Mouse (Mus musculus) liver, embryonic 14.5 days (tissue): ENCODE measurements around the gene Dpt. TPM values are rescaled to one million over a fixed set of nuclear protein-coding genes. Genes with fewer than 3 reads are reported as not detected.

Experiments
- ATAC-seq: fragments of 200-750 bp; cut with Nextera tagmentation; 2 replicates; pipeline ENCODE4 v1.8.0; 2017; ENCODE audit warnings: moderate number of reproducible peaks, mild to moderate bottlenecking, moderate library complexity; ENCODE audit not compliant: insufficient read depth
- DNase-seq, 3 experiments: peaks; one replicate each; pipeline ENCODE4 v3.0.0-alpha.2; 2012 to 2013; ENCODE audit warnings: low read depth in 3 of 3, low spot score in 3 of 3
- H3K27ac ChIP-seq: fragments of 300-500 bp; sonication (generic); 2 replicates; pipeline ENCODE4 v1.5.1; 2014; ENCODE audit warnings: moderate library complexity, mild to moderate bottlenecking, control low read depth, inconsistent platforms
- H3K27me3 ChIP-seq: fragments of 300-500 bp; sonication (generic); 2 replicates; pipeline ENCODE4 v1.6.1; 2014; ENCODE audit warnings: mild to moderate bottlenecking, low read length, moderate library complexity; ENCODE audit not compliant: control insufficient read depth, insufficient read depth
- H3K36me3 ChIP-seq: fragments of 300-500 bp; sonication (generic); replicated peaks from 2 replicates; pipeline ENCODE4 v1.6.1; 2014; ENCODE audit warnings: low read depth; ENCODE audit not compliant: control insufficient read depth, insufficient read depth
- H3K4me1 ChIP-seq, 2 experiments: fragments of 200-500 bp in 1 of 2; fragments of 300-500 bp in 1 of 2; sonication (generic) in 1 of 2; replicated peaks; 2 replicates each; pipeline ENCODE4 v1.6.1; 2012 to 2014; ENCODE audit warnings: antibody characterized with exemption in 1 of 2, inconsistent platforms in 1 of 2, low read length in 1 of 2; ENCODE audit not compliant: control insufficient read depth in 2 of 2, insufficient read depth in 2 of 2
- H3K4me2 ChIP-seq: fragments of 300-500 bp; sonication (generic); 2 replicates; pipeline ENCODE4 v1.6.1; 2014; ENCODE audit warnings: low read depth, mild to moderate bottlenecking, control low read depth, moderate library complexity
- H3K4me3 ChIP-seq, 2 experiments: fragments of 200-500 bp in 1 of 2; fragments of 300-500 bp in 1 of 2; sonication (generic) in 1 of 2; 2 replicates each; pipeline ENCODE4 v1.5.1; 2012 to 2014; ENCODE audit warnings: low read depth in 2 of 2, low read length in 2 of 2, mild to moderate bottlenecking in 2 of 2, control low read depth in 1 of 2, inconsistent platforms in 1 of 2, moderate library complexity in 1 of 2; ENCODE audit not compliant: insufficient read depth in 1 of 2
- H3K9ac ChIP-seq: fragments of 300-500 bp; sonication (generic); replicated peaks from 2 replicates; pipeline ENCODE4 v1.6.1; 2014; ENCODE audit warnings: mild to moderate bottlenecking, control low read depth, moderate library complexity
- H3K9me3 ChIP-seq: fragments of 300-500 bp; sonication (generic); 2 replicates; pipeline ENCODE4 v1.6.1; 2016; ENCODE audit warnings: low read length, mixed read lengths; ENCODE audit not compliant: control insufficient read depth
- CTCF ChIP-seq: IDR thresholded peaks from 2 replicates; pipeline ENCODE4 v1.5.1; 2016; ENCODE audit warnings: antibody characterized with exemption, low read depth, control low read depth
- EP300 ChIP-seq: IDR thresholded peaks from 2 replicates; pipeline ENCODE4 v1.6.1; 2016; ENCODE audit warnings: antibody characterized with exemption, low read depth
- WGBS: fragments of 180-500 bp; shearing (Covaris S2); extraction: QIAGEN DNeasy Blood & Tissue Kit; methylation state at CpG from one replicate; pipeline ENCODE4 v1.1.7; 2014; ENCODE audit not compliant: insufficient replicate concordance; 5-methylcytosine and 5-hydroxymethylcytosine counted together
- polyA plus RNA-seq, 2 experiments: library from polyadenylated mRNA; depleted of rRNA in 1 of 2; stranded (reverse) in 1 of 2; unstranded in 1 of 2; fragments of >200 nt; fragmentation: Nextera tagmentation in 1 of 2; extraction: Ambion mirVana in 1 of 2; gene quantifications; 2 replicates each; pipeline versions ENCODE4 v1.2.1 to v1.2.3; 2012 to 2014

Gene Dpt
- polyA plus RNA-seq (2012; rRNA removed) (0.04 TPM in 1 of 2 replicates, not detected in the other), polyA plus RNA-seq (2014; fragmentation: Nextera tagmentation; extraction: Ambion mirVana) (not detected in 2 replicates)

DNA sequence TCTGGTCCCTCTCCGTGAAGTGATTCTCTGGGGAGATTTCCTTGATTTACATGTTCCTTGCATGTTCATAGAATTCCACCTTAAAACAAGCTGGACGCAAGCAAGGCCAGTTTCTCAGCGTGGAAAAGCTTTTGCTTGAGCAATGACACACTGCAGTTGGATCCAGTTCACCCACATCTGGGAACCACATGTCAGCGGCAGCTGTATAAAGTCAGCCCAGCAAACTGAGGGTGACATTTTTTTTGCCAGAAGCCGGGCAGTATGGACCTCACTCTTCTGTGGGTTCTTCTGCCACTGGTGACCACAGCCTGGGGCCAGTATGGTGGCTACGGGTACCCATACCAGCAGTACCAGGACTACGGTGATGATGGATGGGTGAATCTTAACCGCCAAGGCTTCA, at the start of gene Dpt:
Dpt (plus strand) TSS at position 174 of the 400 bp plus-strand sequence.
- no peaks in the 10 kb centered on the region for H3K4me1 ChIP-seq
- no peak for ATAC-seq
- no peak within 1 kb of the TSS for H3K27ac ChIP-seq
- 69% methylated on average over 8 of the region's 8 CpGs for WGBS
- H3K36me3 ChIP-seq, result no peaks in the 10 kb centered on the region
- no peaks in the 10 kb centered on the region for H3K9me3 ChIP-seq
- H3K9ac ChIP-seq, result no peak within 1 kb of the TSS
- H3K4me3 ChIP-seq, result no peak within 1 kb of the TSS
- no peaks in the 10 kb centered on the region for H3K27me3 ChIP-seq
- no peak within 1 kb of the TSS for H3K4me2 ChIP-seq
- DNase-seq, result no peak
- TF ChIP-seq EP300 (no peak), CTCF (no peak)

DNA sequence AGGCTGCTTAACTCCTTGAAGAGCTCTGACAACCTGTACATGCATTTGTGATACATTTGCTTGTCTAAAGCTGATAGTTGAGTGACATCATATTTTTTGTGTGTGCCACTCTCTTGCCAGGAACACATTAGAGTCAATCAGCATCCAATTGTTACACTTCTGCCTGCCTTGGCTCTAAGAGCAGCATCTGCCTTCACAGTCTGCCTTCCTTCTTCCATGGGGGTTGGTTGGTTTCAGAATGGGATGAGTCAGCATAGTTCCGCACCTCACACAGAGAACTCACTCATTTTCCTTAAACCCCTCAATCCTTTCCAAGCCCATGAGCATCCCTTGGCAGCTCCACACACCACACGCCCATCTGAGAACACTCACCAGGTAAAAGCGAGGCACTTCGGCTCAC, 42.7 kb upstream of the Dpt start:
- DNase-seq, result no peak
- no peak overlapping the region for H3K4me2 ChIP-seq
- H3K27me3 ChIP-seq, result no peaks in the 10 kb centered on the region
- no peak overlapping the region for H3K4me3 ChIP-seq
- no peaks in the 10 kb centered on the region for H3K4me1 ChIP-seq
- WGBS, result 60% methylated on average over 4 of the region's 4 CpGs
- no peaks in the 10 kb centered on the region for H3K9me3 ChIP-seq
- no peak overlapping the region for H3K27ac ChIP-seq
- TF ChIP-seq EP300 (no peak), CTCF (no peak)
- no peak for ATAC-seq
- H3K9ac ChIP-seq, result no peak overlapping the region
- H3K36me3 ChIP-seq, result no peaks in the 10 kb centered on the region

DNA sequence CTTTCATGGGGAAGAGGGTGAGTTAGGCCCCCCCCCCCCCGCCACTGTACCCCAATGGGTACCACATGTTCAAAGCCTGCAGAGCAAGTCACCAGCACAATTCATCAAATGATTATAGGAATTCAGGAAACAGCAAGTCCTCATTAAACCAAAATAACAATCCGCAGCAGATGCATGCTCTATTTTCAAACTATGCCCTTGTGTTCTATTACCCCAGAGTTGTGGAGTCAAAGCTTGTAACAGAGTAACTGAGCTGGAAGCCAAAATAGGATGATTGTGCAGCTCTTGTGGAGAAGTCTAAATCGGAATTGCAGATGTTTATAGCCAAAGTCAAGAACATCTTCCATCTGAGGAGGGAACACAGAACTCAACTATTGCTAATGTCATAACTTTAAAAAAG, 40.8 kb upstream of the Dpt start:
- Histone ChIP-seq H3K27ac (no peak overlapping the region), H3K4me3 (no peak overlapping the region), H3K9ac (no peak overlapping the region), H3K27me3 (no peaks in the 10 kb centered on the region), H3K36me3 (no peaks in the 10 kb centered on the region), H3K9me3 (no peaks in the 10 kb centered on the region), H3K4me1 (no peaks in the 10 kb centered on the region), H3K4me2 (no peak overlapping the region)
- ATAC-seq (no peak), DNase-seq (no peak)
- 52% methylated on average over 3 of the region's 3 CpGs for WGBS
- no peak for TF ChIP-seq EP300
- TF ChIP-seq CTCF, result no peak

DNA sequence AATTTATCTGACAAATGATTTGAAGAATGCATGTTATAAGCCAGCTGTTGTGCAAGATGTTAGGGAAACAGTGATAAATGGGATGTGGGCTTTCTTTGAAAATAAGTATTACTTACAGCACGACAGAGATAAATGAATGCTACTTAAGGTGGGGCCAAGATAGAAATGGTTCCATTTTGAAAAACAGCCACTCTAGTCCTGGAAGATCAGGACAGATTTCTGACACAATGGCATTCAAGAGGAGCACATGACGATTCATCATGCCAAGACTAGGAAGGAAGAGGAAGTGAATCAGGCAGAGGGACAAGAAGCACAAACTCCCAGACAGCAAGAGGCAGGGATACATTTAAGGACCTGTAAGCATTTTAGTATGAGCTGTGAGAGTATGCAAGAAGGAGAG, 39.5 kb upstream of the Dpt start:
- H3K27ac ChIP-seq, result no peak overlapping the region
- H3K9ac ChIP-seq, result no peak overlapping the region
- ATAC-seq (no peak), DNase-seq (no peak)
- no peaks in the 10 kb centered on the region for H3K27me3 ChIP-seq
- H3K4me2 ChIP-seq, result no peak overlapping the region
- no peaks in the 10 kb centered on the region for H3K9me3 ChIP-seq
- H3K4me3 ChIP-seq, result no peak overlapping the region
- 33% methylated on average over 2 of the region's 2 CpGs for WGBS
- H3K36me3 ChIP-seq, result no peaks in the 10 kb centered on the region
- H3K4me1 ChIP-seq, result no peaks in the 10 kb centered on the region
- no peak for TF ChIP-seq CTCF
- no peak for TF ChIP-seq EP300

DNA sequence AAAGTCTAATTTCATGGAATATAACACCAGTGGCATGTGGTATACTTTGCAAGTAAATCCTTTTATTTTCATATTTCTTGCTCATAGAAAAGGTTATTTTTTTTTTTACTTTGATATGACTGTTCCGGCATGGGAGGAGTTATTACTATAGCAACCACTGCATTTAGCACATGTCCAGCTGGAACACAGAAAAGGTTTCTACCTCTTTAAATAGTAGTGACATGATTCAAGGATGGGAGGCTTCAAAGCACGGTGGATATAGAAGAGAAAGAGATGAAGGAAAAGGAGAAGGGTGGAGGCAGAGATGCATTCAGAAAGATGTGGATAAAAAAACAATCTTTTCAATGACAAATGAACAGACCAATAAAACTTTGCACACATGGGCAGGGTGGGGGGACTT, 38.0 kb upstream of the Dpt start:
- ATAC-seq, result no peak
- Histone ChIP-seq H3K4me3 (no peak overlapping the region), H3K9me3 (no peaks in the 10 kb centered on the region), H3K4me2 (no peak overlapping the region), H3K9ac (no peak overlapping the region), H3K4me1 (no peaks in the 10 kb centered on the region), H3K36me3 (no peaks in the 10 kb centered on the region), H3K27ac (no peak overlapping the region), H3K27me3 (no peaks in the 10 kb centered on the region)
- TF ChIP-seq CTCF (no peak), EP300 (no peak)
- no peak for DNase-seq
- WGBS, result 52% methylated on average over 2 of the region's 2 CpGs
